Mouse (Mus musculus) heart, adult 8-10 months (tissue): ENCODE measurements around the gene Naaa. TPM values are rescaled to one million over a fixed set of nuclear protein-coding genes. Genes with fewer than 3 reads are reported as not detected.

Experiments used
- DNase-seq: peaks from one replicate; pipeline ENCODE4 v3.0.0; 2022; ENCODE audit warnings: low spot score
- total RNA-seq, 4 experiments: library from RNA; stranded (reverse); gene quantifications; 2 replicates each; pipeline ENCODE4 v1.2.4; 2022

Naaa gene
- total RNA-seq, 4 experiments from 2014 or later = 15.9 to 21.7 (median 18.8) TPM

GRCm38 (mm10) chr5:92263761-92264359, 14.1 kb downstream of the Naaa start:
- peak; percentile 33 for DNase-seq

- DNase-seq = no peak
These were observed 15.3 kb downstream of the Naaa start for GRCm38 (mm10) chr5:92262646-92263045.

- no peak for DNase-seq
These were observed 21.8 kb downstream of the Naaa start, which contains the start of gene Ppef2 for GRCm38 (mm10) chr5:92256218-92256617. Gene Ppef2 (minus strand): TSS chr5:92256278.

- no peak for DNase-seq
These were observed 23.5 kb downstream of the Naaa start for GRCm38 (mm10) chr5:92254476-92254875.

GRCm38 (mm10) chr5:92252797-92253343, 25.1 kb downstream of the Naaa start:
- no peak for DNase-seq

- no peak for DNase-seq
These were observed 25.9 kb downstream of the Naaa start for GRCm38 (mm10) chr5:92252031-92252430.

- no peak for DNase-seq
These were observed 29.4 kb downstream of the Naaa start for GRCm38 (mm10) chr5:92248614-92249013.

- DNase-seq = no peak
These were observed 32.5 kb downstream of the Naaa start for GRCm38 (mm10) chr5:92245483-92245882.

- no peak for DNase-seq
These were observed 33.1 kb downstream of the Naaa start for GRCm38 (mm10) chr5:92244900-92245299.

GRCm38 (mm10) chr5:92240769-92241168, 37.2 kb downstream of the Naaa start:
- no peak for DNase-seq

- DNase-seq = peak; percentile 56
These were observed 38.4 kb downstream of the Naaa start for GRCm38 (mm10) chr5:92239333-92240232.

GRCm38 (mm10) chr5:92234939-92235557, 42.9 kb downstream of the Naaa start:
- no peak for DNase-seq

GRCm38 (mm10) chr5:92233366-92233765, 44.6 kb downstream of the Naaa start:
- DNase-seq = no peak

- no peak for DNase-seq
These were observed 46.1 kb downstream of the Naaa start for GRCm38 (mm10) chr5:92231836-92232235.

- no peak for DNase-seq
These were observed 47.7 kb downstream of the Naaa start for GRCm38 (mm10) chr5:92230306-92230705.

GRCm38 (mm10) chr5:92229514-92229913, 48.5 kb downstream of the Naaa start:
- DNase-seq = no peak

- no peak for DNase-seq
These were observed 49.2 kb downstream of the Naaa start for GRCm38 (mm10) chr5:92228776-92229175.

GRCm38 (mm10) chr5:92227782-92228181, 50.2 kb downstream of the Naaa start:
- DNase-seq = no peak

GRCm38 (mm10) chr5:92220287-92220902, 57.6 kb downstream of the Naaa start:
- DNase-seq = no peak

- no peak for DNase-seq
These were observed 58.1 kb downstream of the Naaa start for GRCm38 (mm10) chr5:92219826-92220225.

- no peak for DNase-seq
These were observed 58.8 kb downstream of the Naaa start for GRCm38 (mm10) chr5:92218915-92219793.
